Mouse (Mus musculus) common myeloid progenitor, adult 5-6 weeks (primary cell): ENCODE results near the gene Dguok. TPM values are rescaled to one million over a fixed set of nuclear protein-coding genes. Genes with fewer than 3 reads are reported as not detected.

Source experiments
- ATAC-seq: replicated peaks from 2 replicates; pipeline ENCODE4 v1.8.0; 2016; ENCODE audit warnings: low read depth, mild to moderate bottlenecking, moderate TSS enrichment, inconsistent platforms; ENCODE audit not compliant: poor library complexity, severe bottlenecking
- total RNA-seq: library from RNA; stranded (forward); fragments of 200-1000, 187-1606 nt; gene quantifications from 2 replicates; pipeline ENCODE4 v1.2.3, GENCODE M21; 2017

The Dguok gene
- total RNA-seq, 1 experiment from 2014 or later = 38.0 TPM

- ATAC-seq = no peak
Observed at GRCm38 (mm10) chr6:83439119-83439767, 67.5 kb downstream of the Dguok start.

DNA sequence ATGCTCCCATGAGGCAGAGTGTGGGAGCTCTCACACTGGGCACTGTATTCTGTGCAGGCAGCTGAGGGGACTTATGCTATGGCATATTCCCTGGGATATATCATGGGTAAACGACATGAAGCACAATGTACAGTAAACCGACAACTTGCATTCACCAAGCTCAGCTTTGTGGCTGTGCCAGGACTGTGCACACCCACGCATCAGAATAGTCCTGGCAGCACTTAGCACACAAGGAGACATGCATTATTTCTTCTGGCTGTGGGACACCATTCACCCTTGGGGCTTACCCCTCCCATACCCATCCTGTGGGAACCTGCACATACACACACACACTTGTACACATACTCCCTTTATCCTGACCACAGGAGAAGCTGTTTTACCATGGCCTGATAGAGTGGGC, 68.2 kb downstream of the Dguok start:
- ATAC-seq = no peak

- no peak for ATAC-seq
Observed at GRCm38 (mm10) chr6:83437802-83438201, 69.0 kb downstream of the Dguok start.

- no peak for ATAC-seq
Observed at GRCm38 (mm10) chr6:83437225-83437624, 69.5 kb downstream of the Dguok start.

- ATAC-seq = peak; percentile 62
Observed at GRCm38 (mm10) chr6:83436547-83436946, 70.2 kb downstream of the Dguok start.

- no peak for ATAC-seq
Observed at GRCm38 (mm10) chr6:83435174-83435573, 71.6 kb downstream of the Dguok start.

DNA sequence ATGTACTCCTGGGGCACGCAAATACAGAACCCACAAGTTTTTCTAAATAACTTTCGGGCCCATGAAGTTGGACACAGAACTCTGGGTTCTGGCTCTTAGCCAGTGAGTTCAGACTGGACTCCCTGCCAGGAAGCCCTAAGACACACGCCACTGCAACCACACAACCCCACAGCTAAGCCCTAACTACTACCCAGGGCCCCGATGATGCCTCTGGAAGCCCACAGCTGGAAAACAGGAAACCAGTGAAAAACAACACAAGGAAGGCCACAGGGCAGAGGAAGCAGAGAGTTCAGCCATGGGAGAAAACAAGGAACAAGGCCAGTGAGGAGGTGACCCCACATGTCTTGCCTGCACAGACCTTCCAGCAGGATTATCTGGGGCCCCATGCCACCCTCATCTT, 73.2 kb downstream of the Dguok start:
- no peak for ATAC-seq

- no peak for ATAC-seq
Observed at GRCm38 (mm10) chr6:83432966-83433365, 73.8 kb downstream of the Dguok start.

Other genes with a start within 250 kb of the Dguok start
- 24.1 and 27.0 TPM in 2 replicates for gene Mthfd2, start 181.1 kb downstream of the Dguok start, total RNA-seq
- gene Mob1a, start 181.0 kb downstream of the Dguok start, total RNA-seq = 112 and 127 TPM in 2 replicates
- gene Bola3, start 157.8 kb downstream of the Dguok start, total RNA-seq = 89.1 and 97.5 TPM in 2 replicates
- 17.6 and 24.2 TPM in 2 replicates for gene Tet3, start 47.9 kb downstream of the Dguok start, total RNA-seq
- gene Actg2, start 29.3 kb upstream of the Dguok start, total RNA-seq = not detected in 2 replicates
- gene Stambp, start 65.8 kb upstream of the Dguok start, total RNA-seq = 6.4 and 9.3 TPM in 2 replicates
- not detected in 2 replicates for gene Clec4f, start 149.2 kb upstream of the Dguok start, total RNA-seq
- gene Cd207, start 170.9 kb upstream of the Dguok start, total RNA-seq = not detected in 2 replicates
- gene Vax2, start 204.3 kb upstream of the Dguok start, total RNA-seq = not detected in 2 replicates
- not detected in 2 replicates for gene Atp6v1b1, start 236.0 kb upstream of the Dguok start, total RNA-seq